Mouse (Mus musculus): ENCODE data around the gene Apobec2. TPM values are rescaled to one million over a fixed set of nuclear protein-coding genes. Genes with fewer than 3 reads are reported as not detected.

The Apobec2 gene
- polyA plus RNA-seq, 1 experiment from 2014 or later: 218 TPM

GRCm38 (mm10) chr17:48385786-48386461 lies 46.8 kb downstream of the Apobec2 start:
- WGBS: 74% methylated on average over 2 of the region's 2 CpGs
- H3K9me3 ChIP-seq (replicated peaks; ENCODE audit: control insufficient read depth, low read length): no peaks in the 10 kb centered on the region
- H3K4me1 ChIP-seq (ENCODE audit: control insufficient read depth, insufficient read depth, low read length): no peaks in the 10 kb centered on the region
- H3K27ac ChIP-seq (ENCODE audit: low read length): no peak overlapping the region
- no peak overlapping the region for H3K4me2 ChIP-seq (ENCODE audit: low read depth, low read length)
- no peak overlapping the region for H3K4me3 ChIP-seq (ENCODE audit: low read length)
- H3K9ac ChIP-seq (ENCODE audit: low read length): no peak overlapping the region
- no peaks in the 10 kb centered on the region for H3K27me3 ChIP-seq (ENCODE audit: control insufficient read depth, insufficient read depth, low read length)
- peaks cover 40% of the 10 kb centered on the region for H3K36me3 ChIP-seq (ENCODE audit: control insufficient read depth, insufficient read depth)
- ATAC-seq (replicated peaks; ENCODE audit: extremely low read depth, insufficient read depth, low FRiP score): no peak

GRCm38 (mm10) chr17:48379050-48379449 lies 53.7 kb downstream of the Apobec2 start:
- ATAC-seq (replicated peaks; ENCODE audit: extremely low read depth, insufficient read depth, low FRiP score): no peak
- Histone ChIP-seq H3K9me3 (replicated peaks; ENCODE audit: control insufficient read depth, low read length) (no peaks in the 10 kb centered on the region), H3K4me2 (ENCODE audit: low read depth, low read length) (no peak overlapping the region), H3K9ac (ENCODE audit: low read length) (no peak overlapping the region), H3K36me3 (ENCODE audit: control insufficient read depth, insufficient read depth) (no peaks in the 10 kb centered on the region), H3K4me3 (ENCODE audit: low read length) (no peak overlapping the region), H3K4me1 (ENCODE audit: control insufficient read depth, insufficient read depth, low read length) (no peaks in the 10 kb centered on the region), H3K27ac (ENCODE audit: low read length) (no peak overlapping the region), H3K27me3 (ENCODE audit: control insufficient read depth, insufficient read depth, low read length) (no peaks in the 10 kb centered on the region)

- no peak for ATAC-seq (replicated peaks; ENCODE audit: extremely low read depth, insufficient read depth, low FRiP score)
Measured at GRCm38 (mm10) chr17:48376102-48376501, 56.6 kb downstream of the Apobec2 start.

DNA sequence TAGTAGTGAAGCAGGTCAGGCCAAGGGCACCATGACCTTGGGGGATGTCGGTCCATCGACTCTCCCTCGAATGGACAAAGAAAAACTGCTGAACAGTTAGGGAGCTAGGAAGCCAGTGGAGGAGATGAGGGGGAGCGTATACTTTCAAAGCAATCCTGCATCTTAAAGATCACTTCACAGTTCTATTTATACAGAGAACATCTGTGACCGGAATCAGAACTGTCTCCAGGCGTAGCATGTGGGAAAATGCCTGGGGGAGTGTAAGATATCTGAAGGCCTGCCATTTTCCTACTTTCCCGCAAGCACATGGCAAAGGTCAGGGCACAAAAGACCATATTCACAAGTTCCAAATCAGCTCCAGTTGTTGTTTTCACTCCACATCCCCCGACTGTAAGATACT lies 59.7 kb downstream of the Apobec2 start:
- Histone ChIP-seq H3K9me3 (replicated peaks; ENCODE audit: control insufficient read depth, low read length) (peaks cover 5% of the 10 kb centered on the region), H3K4me1 (ENCODE audit: control insufficient read depth, insufficient read depth, low read length) (no peaks in the 10 kb centered on the region), H3K9ac (ENCODE audit: low read length) (no peak overlapping the region), H3K4me3 (ENCODE audit: low read length) (no peak overlapping the region), H3K36me3 (ENCODE audit: control insufficient read depth, insufficient read depth) (no peaks in the 10 kb centered on the region), H3K4me2 (ENCODE audit: low read depth, low read length) (no peak overlapping the region), H3K27me3 (ENCODE audit: control insufficient read depth, insufficient read depth, low read length) (no peaks in the 10 kb centered on the region), H3K27ac (ENCODE audit: low read length) (no peak overlapping the region)
- no peak for ATAC-seq (replicated peaks; ENCODE audit: extremely low read depth, insufficient read depth, low FRiP score)
- 67% methylated on average over 8 of the region's 8 CpGs for WGBS

More at GRCm38 (mm10) chr17:48376102-48376501, 56.6 kb downstream of the Apobec2 start:
- Histone ChIP-seq H3K27ac (ENCODE audit: low read length) (no peak overlapping the region), H3K27me3 (ENCODE audit: control insufficient read depth, insufficient read depth, low read length) (no peaks in the 10 kb centered on the region), H3K4me2 (ENCODE audit: low read depth, low read length) (no peak overlapping the region), H3K36me3 (ENCODE audit: control insufficient read depth, insufficient read depth) (no peaks in the 10 kb centered on the region), H3K9me3 (replicated peaks; ENCODE audit: control insufficient read depth, low read length) (peaks cover 3% of the 10 kb centered on the region; the same call in 1 of the 2 replicates), H3K4me3 (ENCODE audit: low read length) (no peak overlapping the region), H3K9ac (ENCODE audit: low read length) (no peak overlapping the region), H3K4me1 (ENCODE audit: control insufficient read depth, insufficient read depth, low read length) (no peaks in the 10 kb centered on the region)
- WGBS: 69% methylated on average over 1 of the region's 1 CpGs

DNA sequence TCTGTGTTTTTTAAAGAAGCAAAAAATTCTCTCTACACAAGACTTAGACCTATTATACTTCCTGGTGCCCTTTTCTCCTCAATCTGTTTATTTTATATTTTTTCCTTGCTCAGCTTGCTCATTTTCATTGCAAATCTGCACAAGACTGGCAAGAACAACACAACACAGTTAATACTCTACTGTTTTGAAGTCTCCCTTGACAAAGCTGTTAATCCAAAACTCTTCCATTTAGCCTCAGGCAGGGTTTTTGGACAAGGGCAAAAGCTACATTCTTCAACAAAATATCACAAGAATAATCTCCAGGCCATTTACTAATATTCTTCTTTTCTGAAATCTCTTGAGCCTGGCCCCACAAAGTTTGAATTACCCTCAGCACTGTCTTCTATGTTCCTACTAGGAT lies 61.1 kb downstream of the Apobec2 start:
- Histone ChIP-seq H3K9me3 (replicated peaks; ENCODE audit: control insufficient read depth, low read length) (peaks cover 5% of the 10 kb centered on the region), H3K27ac (ENCODE audit: low read length) (no peak overlapping the region), H3K27me3 (ENCODE audit: control insufficient read depth, insufficient read depth, low read length) (no peaks in the 10 kb centered on the region), H3K4me1 (ENCODE audit: control insufficient read depth, insufficient read depth, low read length) (no peaks in the 10 kb centered on the region), H3K4me2 (ENCODE audit: low read depth, low read length) (no peak overlapping the region), H3K36me3 (ENCODE audit: control insufficient read depth, insufficient read depth) (no peaks in the 10 kb centered on the region), H3K9ac (ENCODE audit: low read length) (no peak overlapping the region), H3K4me3 (ENCODE audit: low read length) (no peak overlapping the region)
- no peak for ATAC-seq (replicated peaks; ENCODE audit: extremely low read depth, insufficient read depth, low FRiP score)

Other genes with a start within 250 kb of the Apobec2 start
- 0.08 and 0.11 TPM in 2 replicates for gene Trem1, start 200.2 kb downstream of the Apobec2 start, polyA plus RNA-seq (2015; fragmentation: Nextera tagmentation; extraction: Ambion mirVana)
- gene Trem3, start 185.2 kb downstream of the Apobec2 start, polyA plus RNA-seq (2015; fragmentation: Nextera tagmentation; extraction: Ambion mirVana): 0.30 TPM in 1 of 2 replicates, not detected in the other
- gene Treml4, start 168.6 kb downstream of the Apobec2 start, polyA plus RNA-seq (2015; fragmentation: Nextera tagmentation; extraction: Ambion mirVana): 0.11 and 0.21 TPM in 2 replicates
- gene Treml2, start 133.4 kb downstream of the Apobec2 start, polyA plus RNA-seq (2015; fragmentation: Nextera tagmentation; extraction: Ambion mirVana): 0.59 and 1.5 TPM in 2 replicates
- 0.31 and 0.37 TPM in 2 replicates for gene B430306N03Rik, start 116.8 kb downstream of the Apobec2 start, polyA plus RNA-seq (2015; fragmentation: Nextera tagmentation; extraction: Ambion mirVana)
- 2.3 and 2.9 TPM in 2 replicates for gene Trem2, start 86.5 kb downstream of the Apobec2 start, polyA plus RNA-seq (2015; fragmentation: Nextera tagmentation; extraction: Ambion mirVana)
- gene Treml1, start 73.0 kb downstream of the Apobec2 start, polyA plus RNA-seq (2015; fragmentation: Nextera tagmentation; extraction: Ambion mirVana): 1.1 and 1.9 TPM in 2 replicates
- 9.0 and 10.2 TPM in 2 replicates for gene Nfya, start 23.0 kb downstream of the Apobec2 start, polyA plus RNA-seq (2015; fragmentation: Nextera tagmentation; extraction: Ambion mirVana)
- 40.9 and 44.4 TPM in 2 replicates for gene Oard1, start 22.9 kb downstream of the Apobec2 start, polyA plus RNA-seq (2015; fragmentation: Nextera tagmentation; extraction: Ambion mirVana)
- 4.6 and 6.1 TPM in 2 replicates for gene Tspo2, start 18.6 kb upstream of the Apobec2 start, polyA plus RNA-seq (2015; fragmentation: Nextera tagmentation; extraction: Ambion mirVana)
- 0.75 and 2.0 TPM in 2 replicates for gene Unc5cl, start 22.0 kb upstream of the Apobec2 start, polyA plus RNA-seq (2015; fragmentation: Nextera tagmentation; extraction: Ambion mirVana)